8 mouse cellular contexts compared by ENCODE assay signal in the genomic region with DNA sequence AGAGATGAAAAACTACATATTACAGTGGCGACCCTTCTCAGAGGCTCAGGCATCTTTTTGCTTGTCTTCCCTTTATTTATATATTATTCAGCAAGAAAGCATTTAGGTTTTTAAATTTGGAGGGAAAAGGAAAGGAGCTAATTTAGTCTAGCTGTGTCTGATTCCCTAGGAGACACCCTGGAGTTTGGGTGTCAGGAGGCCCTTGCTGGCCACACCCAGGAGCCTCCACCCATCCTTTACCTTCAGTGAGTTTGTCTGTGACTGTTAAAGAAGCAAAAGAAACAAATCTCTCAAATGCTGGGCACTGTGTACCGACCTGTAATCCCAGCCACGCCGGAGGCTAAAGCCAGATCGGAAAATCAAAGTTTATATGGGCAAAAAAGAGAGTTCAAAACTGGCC.
DNase-seq lines count a peak whose midpoint lies in the region; ATAC-seq and TF ChIP-seq lines count a peak whose summit lies in the region.

No protein-coding gene starts in this region.

- no peaks in the 10 kb centered on the region for H3K9me3 ChIP-seq in forebrain, embryonic 10.5 days
- no peaks in the 10 kb centered on the region for H3K9me3 ChIP-seq in forebrain, embryonic 16.5 days (ENCODE audit: control insufficient read depth, low read length)
- H3K9me3 ChIP-seq in lung, embryonic 16.5 days (ENCODE audit: control insufficient read depth, low read length): no peaks in the 10 kb centered on the region
- no peaks in the 10 kb centered on the region for H3K9me3 ChIP-seq in lung, postnatal 0 days (ENCODE audit: low read length)
- no peaks in the 10 kb centered on the region for H3K9me3 ChIP-seq in liver, embryonic 12.5 days (replicated peaks)
- no peaks in the 10 kb centered on the region for H3K9me3 ChIP-seq in stomach, postnatal 0 days (ENCODE audit: control insufficient read depth, low read length)

- H3K4me3 ChIP-seq in forebrain, embryonic 10.5 days: no peak overlapping the region
- no peak overlapping the region for H3K4me3 ChIP-seq in forebrain, embryonic 16.5 days (replicated peaks; ENCODE audit: low read length)
- no peak overlapping the region for H3K4me3 ChIP-seq in lung, embryonic 16.5 days (ENCODE audit: low read length)
- no peak overlapping the region for H3K4me3 ChIP-seq in lung, postnatal 0 days (ENCODE audit: low read depth, low read length)
- peak overlapping the region; percentile 41 for H3K4me3 ChIP-seq in liver, embryonic 12.5 days
- H3K4me3 ChIP-seq in stomach, postnatal 0 days (ENCODE audit: low read depth, low read length): peak overlapping the region; percentile 14; the same call in 1 of the 2 replicates

- H3K4me2 ChIP-seq in forebrain, embryonic 16.5 days (ENCODE audit: low read length): no peak overlapping the region; the same call in 1 of the 2 replicates
- peak overlapping the region; percentile 51 for H3K4me2 ChIP-seq in lung, embryonic 16.5 days (ENCODE audit: low read depth, low read length)
- H3K4me2 ChIP-seq in lung, postnatal 0 days (replicated peaks; ENCODE audit: low read depth, low read length): no peak overlapping the region
- peak overlapping the region; percentile 64 for H3K4me2 ChIP-seq in liver, embryonic 12.5 days
- no peak overlapping the region for H3K4me2 ChIP-seq in stomach, postnatal 0 days (replicated peaks; ENCODE audit: low read depth)

- no peak for ATAC-seq in forebrain, embryonic 16.5 days
- ATAC-seq in lung, embryonic 16.5 days (ENCODE audit: low read depth): no peak
- ATAC-seq in lung, postnatal 0 days: no peak
- peak; percentile 80 for ATAC-seq in liver, embryonic 12.5 days
- no peak for ATAC-seq in stomach, postnatal 0 days (ENCODE audit: low FRiP score, low TSS enrichment)

- no peaks in the 10 kb centered on the region for H3K36me3 ChIP-seq in forebrain, embryonic 10.5 days (replicated peaks)
- no peaks in the 10 kb centered on the region for H3K36me3 ChIP-seq in forebrain, embryonic 16.5 days (ENCODE audit: control insufficient read depth, insufficient read depth)
- no peaks in the 10 kb centered on the region for H3K36me3 ChIP-seq in lung, embryonic 16.5 days (ENCODE audit: control insufficient read depth, insufficient read depth, low read length)
- H3K36me3 ChIP-seq in lung, postnatal 0 days (ENCODE audit: insufficient read depth, low read length): no peaks in the 10 kb centered on the region
- H3K36me3 ChIP-seq in liver, embryonic 12.5 days: no peaks in the 10 kb centered on the region
- no peaks in the 10 kb centered on the region for H3K36me3 ChIP-seq in stomach, postnatal 0 days (ENCODE audit: control insufficient read depth, insufficient read depth, low read length)

- no peaks in the 10 kb centered on the region for H3K27me3 ChIP-seq in forebrain, embryonic 10.5 days (ENCODE audit: poor library complexity, severe bottlenecking)
- no peaks in the 10 kb centered on the region for H3K27me3 ChIP-seq in forebrain, embryonic 16.5 days (replicated peaks; ENCODE audit: control insufficient read depth, insufficient read depth, low read length)
- H3K27me3 ChIP-seq in lung, embryonic 16.5 days (ENCODE audit: control insufficient read depth, insufficient read depth, low read depth, low read length): no peaks in the 10 kb centered on the region
- H3K27me3 ChIP-seq in lung, postnatal 0 days (replicated peaks; ENCODE audit: insufficient read depth, low read length): no peaks in the 10 kb centered on the region
- H3K27me3 ChIP-seq in liver, embryonic 12.5 days (replicated peaks): 0 out of 2 replicates have a peak, but pooled peaks cover 2% of the 10 kb centered on the region
- no peaks in the 10 kb centered on the region for H3K27me3 ChIP-seq in stomach, postnatal 0 days (ENCODE audit: control insufficient read depth, insufficient read depth, low read length)

- 0 out of 2 replicates have a peak, but pooled peaks cover 6% of the 10 kb centered on the region for H3K4me1 ChIP-seq in forebrain, embryonic 10.5 days
- peaks cover 2% of the 10 kb centered on the region; the same call in 1 of the 2 replicates for H3K4me1 ChIP-seq in forebrain, embryonic 16.5 days (replicated peaks; ENCODE audit: control insufficient read depth, insufficient read depth, low read length)
- H3K4me1 ChIP-seq in lung, embryonic 16.5 days (replicated peaks; ENCODE audit: control insufficient read depth, insufficient read depth, low read length): no peaks in the 10 kb centered on the region
- H3K4me1 ChIP-seq in lung, postnatal 0 days (ENCODE audit: insufficient read depth, low read depth, low read length): no peaks in the 10 kb centered on the region
- peaks cover 19% of the 10 kb centered on the region for H3K4me1 ChIP-seq in liver, embryonic 12.5 days
- H3K4me1 ChIP-seq in stomach, postnatal 0 days (replicated peaks; ENCODE audit: control insufficient read depth, insufficient read depth): no peaks in the 10 kb centered on the region

- no peak for DNase-seq in forebrain, embryonic 10.5 days (ENCODE audit: extremely low spot score, low spot score)
- no peak for DNase-seq in lung, postnatal 0 days (ENCODE audit: low spot score)
- DNase-seq in stomach, postnatal 0 days (ENCODE audit: low spot score): no peak
- DNase-seq in left cerebral cortex, adult 8-10 months (ENCODE audit: low spot score in 2 of 2): no peak
- no peak for DNase-seq in adrenal gland, adult 18-20 months (ENCODE audit: low spot score in 2 of 2)

- H3K27ac ChIP-seq in forebrain, embryonic 10.5 days: peak overlapping the region; percentile 48; the same call in 1 of the 2 replicates
- no peak overlapping the region for H3K27ac ChIP-seq in forebrain, embryonic 16.5 days (ENCODE audit: low read length)
- H3K27ac ChIP-seq in lung, embryonic 16.5 days (ENCODE audit: low read length): no peak overlapping the region
- H3K27ac ChIP-seq in lung, postnatal 0 days (ENCODE audit: low read length): no peak overlapping the region
- H3K27ac ChIP-seq in liver, embryonic 12.5 days: peak overlapping the region; percentile 76
- H3K27ac ChIP-seq in stomach, postnatal 0 days (replicated peaks): peak overlapping the region; percentile 10; the same call in 1 of the 2 replicates

- TF ChIP-seq EP300 in lung, postnatal 0 days (IDR thresholded peaks at IDR 0.05): no peak
- no peak for TF ChIP-seq EP300 in stomach, postnatal 0 days (optimal IDR thresholded peaks at IDR 0.05)

- no peak for TF ChIP-seq CTCF in lung, postnatal 0 days (IDR thresholded peaks at IDR 0.05)
- TF ChIP-seq CTCF in stomach, postnatal 0 days (IDR thresholded peaks at IDR 0.05; ENCODE audit: low read depth): no peak

- H3K9ac ChIP-seq in forebrain, embryonic 16.5 days (replicated peaks; ENCODE audit: low read depth, low read length): no peak overlapping the region
- no peak overlapping the region for H3K9ac ChIP-seq in lung, embryonic 16.5 days (ENCODE audit: low read length)
- no peak overlapping the region for H3K9ac ChIP-seq in lung, postnatal 0 days (replicated peaks; ENCODE audit: low read depth)
- peak overlapping the region; percentile 65 for H3K9ac ChIP-seq in liver, embryonic 12.5 days
- H3K9ac ChIP-seq in stomach, postnatal 0 days (ENCODE audit: low read length): no peak overlapping the region

- WGBS in forebrain, embryonic 10.5 days: 88% methylated on average over 5 of the region's 5 CpGs
- WGBS in forebrain, embryonic 16.5 days: 88% methylated on average over 5 of the region's 5 CpGs
- WGBS in lung, embryonic 16.5 days: 85% methylated on average over 5 of the region's 5 CpGs
- 87% methylated on average over 5 of the region's 5 CpGs for WGBS in lung, postnatal 0 days
- WGBS in liver, embryonic 12.5 days (ENCODE audit: insufficient replicate concordance): 77% methylated on average over 5 of the region's 5 CpGs
- WGBS in stomach, postnatal 0 days: 75% methylated on average over 5 of the region's 5 CpGs

Comparison
In these comparisons a context has a peak if more than half of its experiments do, and no peak if none do; other contexts are left out.
1. H3K27ac ChIP-seq: peak in forebrain, embryonic 10.5 days (single experiment), liver, embryonic 12.5 days (single experiment) and stomach, postnatal 0 days (single experiment); none in forebrain, embryonic 16.5 days (single experiment), lung, embryonic 16.5 days (single experiment) and lung, postnatal 0 days (single experiment).
2. H3K4me2 ChIP-seq: peak in lung, embryonic 16.5 days (single experiment) and liver, embryonic 12.5 days (single experiment); none in forebrain, embryonic 16.5 days (single experiment), lung, postnatal 0 days (single experiment) and stomach, postnatal 0 days (single experiment).
3. H3K4me3 ChIP-seq: peak in liver, embryonic 12.5 days (single experiment) and stomach, postnatal 0 days (single experiment); none in forebrain, embryonic 10.5 days (single experiment), forebrain, embryonic 16.5 days (single experiment), lung, embryonic 16.5 days (single experiment) and lung, postnatal 0 days (single experiment).